Mouse (Mus musculus): ENCODE data around the gene Coq10b. TPM values are rescaled to one million over a fixed set of nuclear protein-coding genes. Genes with fewer than 3 reads are reported as not detected.
A peak's percentile ranks its signal among the peaks of the same experiment; 100 is the strongest.
"Not testable (repeated sequence)": the region's sequence is repeated elsewhere in the genome, so short reads cannot be mapped to it uniquely, and the experiment has no call there.

The Coq10b gene
- polyA plus RNA-seq, 1 experiment from 2014 or later: 17.6 TPM

DNA sequence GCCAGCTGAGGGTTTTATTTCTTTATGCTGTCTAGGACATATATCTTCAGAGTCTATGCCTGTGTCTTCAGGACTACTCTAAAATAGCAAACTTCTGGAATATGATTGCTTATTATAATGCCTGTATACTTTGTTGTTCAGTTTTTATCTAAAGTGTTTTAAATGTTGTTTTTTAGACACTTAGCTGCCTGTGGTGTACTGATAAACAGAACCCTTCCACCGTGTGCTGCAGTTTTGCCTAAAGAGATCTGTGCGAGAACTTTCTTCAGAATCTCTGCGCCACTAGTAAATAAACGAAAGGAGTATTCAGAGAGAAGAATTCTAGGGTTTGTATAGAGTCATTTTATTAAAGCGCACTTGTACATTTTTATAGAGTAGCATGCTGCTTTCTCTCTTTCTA is 8.5 kb downstream of the Coq10b start:
- Histone ChIP-seq H3K4me2 (no peak overlapping the region), H3K36me3 (peaks cover 38% of the 10 kb centered on the region), H3K4me3 (replicated peaks) (no peak overlapping the region), H3K9ac (peak overlapping the region; percentile 1; the same call in 1 of the 2 replicates), H3K27ac (peak overlapping the region; percentile 57), H3K27me3 (no peaks in the 10 kb centered on the region), H3K9me3 (replicated peaks) (no peaks in the 10 kb centered on the region), H3K4me1 (replicated peaks) (peaks cover 53% of the 10 kb centered on the region)
- DNase-seq (no peak), ATAC-seq (ENCODE audit: low read depth) (peak; percentile 53; the same call in 1 of the 2 replicates)
- WGBS (ENCODE audit: insufficient replicate concordance): 49% methylated on average over 5 of the region's 5 CpGs

DNA sequence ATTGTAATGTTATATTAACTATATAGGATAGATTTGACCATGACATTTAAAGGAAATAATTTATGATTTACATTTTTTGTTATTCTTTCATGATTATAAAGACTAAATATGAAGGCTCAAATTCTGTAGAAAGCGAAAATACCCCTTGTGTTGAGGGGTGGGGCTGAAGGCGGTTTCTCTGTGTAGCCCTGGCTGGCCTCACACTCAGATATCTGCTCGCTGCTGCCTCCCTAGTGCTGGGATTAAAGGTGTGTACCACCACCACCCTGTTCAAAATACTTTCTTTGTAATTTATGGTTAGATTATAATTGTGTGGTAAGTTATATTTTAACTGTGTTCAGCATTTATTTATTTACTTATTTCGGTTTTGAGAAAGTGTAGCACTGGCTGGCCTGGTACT is 9.2 kb downstream of the Coq10b start:
- ATAC-seq (ENCODE audit: low read depth): peak; percentile 66; the same call in 1 of the 2 replicates
- WGBS (ENCODE audit: insufficient replicate concordance): 61% methylated on average over 4 of the region's 4 CpGs
- Histone ChIP-seq H3K9ac (no peak overlapping the region), H3K4me1 (replicated peaks) (peaks cover 53% of the 10 kb centered on the region), H3K27me3 (no peaks in the 10 kb centered on the region), H3K9me3 (replicated peaks) (no peaks in the 10 kb centered on the region), H3K4me2 (0 out of 2 replicates have a peak overlapping the region, but pooled peaks have one; percentile 5), H3K36me3 (peaks cover 44% of the 10 kb centered on the region), H3K4me3 (replicated peaks) (no peak overlapping the region), H3K27ac (no peak overlapping the region)
- no peak for DNase-seq

- not testable (repeated sequence) for ATAC-seq (ENCODE audit: low read depth)
These were observed 19.8 kb downstream of the Coq10b start for GRCm38 (mm10) chr1:55072328-55072727.

GRCm38 (mm10) chr1:55074757-55075156 is 22.2 kb downstream of the Coq10b start:
- DNase-seq (no peak), ATAC-seq (ENCODE audit: low read depth) (no peak)
- peak overlapping the region; percentile 78; the same call in 1 of the 2 replicates for H3K27ac ChIP-seq
- peaks cover 54% of the 10 kb centered on the region for H3K36me3 ChIP-seq
- peaks cover 52% of the 10 kb centered on the region for H3K4me1 ChIP-seq (replicated peaks)
- H3K9ac ChIP-seq: no peak overlapping the region
- no peaks in the 10 kb centered on the region for H3K27me3 ChIP-seq
- no peaks in the 10 kb centered on the region for H3K9me3 ChIP-seq (replicated peaks)
- no peak overlapping the region for H3K4me2 ChIP-seq
- no peak overlapping the region for H3K4me3 ChIP-seq (replicated peaks)
- WGBS (ENCODE audit: insufficient replicate concordance): 45% methylated on average over 2 of the region's 2 CpGs

More at GRCm38 (mm10) chr1:55072328-55072727, 19.8 kb downstream of the Coq10b start:
- H3K9me3 ChIP-seq (replicated peaks); H3K9ac ChIP-seq; H3K27me3 ChIP-seq; H3K4me2 ChIP-seq; H3K27ac ChIP-seq; H3K4me3 ChIP-seq (replicated peaks); DNase-seq: not testable (repeated sequence)
- Histone ChIP-seq H3K36me3 (peaks cover 48% of the 10 kb centered on the region), H3K4me1 (replicated peaks) (peaks cover 44% of the 10 kb centered on the region)

GRCm38 (mm10) chr1:55075652-55076394 is 23.3 kb downstream of the Coq10b start:
- ATAC-seq (ENCODE audit: low read depth) (peak; percentile 86), DNase-seq (peak; percentile 60)
- Histone ChIP-seq H3K4me3 (replicated peaks) (no peak overlapping the region), H3K4me2 (peak overlapping the region; percentile 17; the same call in 1 of the 2 replicates), H3K27ac (peak overlapping the region; percentile 78), H3K4me1 (replicated peaks) (peaks cover 53% of the 10 kb centered on the region), H3K36me3 (peaks cover 61% of the 10 kb centered on the region), H3K9ac (no peak overlapping the region), H3K27me3 (no peaks in the 10 kb centered on the region), H3K9me3 (replicated peaks) (no peaks in the 10 kb centered on the region)
- 22% methylated on average over 5 of the region's 5 CpGs for WGBS (ENCODE audit: insufficient replicate concordance)

DNA sequence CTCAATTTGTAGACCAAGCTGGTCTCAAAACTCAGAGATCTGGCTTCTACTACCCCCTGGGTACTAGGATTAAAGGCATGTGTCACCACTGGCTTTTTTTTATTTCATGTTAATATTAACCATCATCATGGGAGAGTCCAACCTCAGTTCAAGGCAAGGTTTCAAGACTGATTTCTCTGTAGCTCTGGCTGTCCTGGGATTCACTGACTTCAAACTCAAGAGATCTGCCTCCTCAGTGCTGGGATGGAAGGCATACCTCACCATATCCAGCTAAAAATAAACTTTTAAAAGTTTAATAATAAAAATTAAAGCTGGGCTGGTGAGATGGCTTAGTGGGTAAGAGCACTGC is 23.8 kb downstream of the Coq10b start:
- Histone ChIP-seq H3K4me2 (no peak overlapping the region), H3K36me3 (peaks cover 62% of the 10 kb centered on the region), H3K4me3 (replicated peaks) (no peak overlapping the region), H3K27ac (peak overlapping the region; percentile 48), H3K9me3 (replicated peaks) (no peaks in the 10 kb centered on the region), H3K9ac (no peak overlapping the region), H3K4me1 (replicated peaks) (peaks cover 52% of the 10 kb centered on the region), H3K27me3 (no peaks in the 10 kb centered on the region)
- ATAC-seq (ENCODE audit: low read depth) (no peak; the same call in 1 of the 2 replicates), DNase-seq (no peak)

- Histone ChIP-seq H3K36me3 (peaks cover 61% of the 10 kb centered on the region), H3K9me3 (replicated peaks) (no peaks in the 10 kb centered on the region), H3K9ac (no peak overlapping the region), H3K4me1 (replicated peaks) (peaks cover 54% of the 10 kb centered on the region), H3K4me2 (no peak overlapping the region), H3K27ac (peak overlapping the region; percentile 56), H3K4me3 (replicated peaks) (no peak overlapping the region), H3K27me3 (no peaks in the 10 kb centered on the region)
- ATAC-seq (ENCODE audit: low read depth) (no peak), DNase-seq (no peak)
- WGBS (ENCODE audit: insufficient replicate concordance): 78% methylated on average over 2 of the region's 2 CpGs
These were observed 24.4 kb downstream of the Coq10b start for GRCm38 (mm10) chr1:55076849-55077516.

- no peak for ATAC-seq (ENCODE audit: low read depth)
- Histone ChIP-seq H3K4me2 (no peak overlapping the region), H3K36me3 (peaks cover 76% of the 10 kb centered on the region), H3K9me3 (replicated peaks) (no peaks in the 10 kb centered on the region), H3K27ac (0 out of 2 replicates have a peak overlapping the region, but pooled peaks have one; percentile 47), H3K9ac (no peak overlapping the region), H3K4me3 (replicated peaks) (no peak overlapping the region), H3K27me3 (no peaks in the 10 kb centered on the region), H3K4me1 (replicated peaks) (peaks cover 59% of the 10 kb centered on the region)
- 82% methylated on average over 4 of the region's 4 CpGs for WGBS (ENCODE audit: insufficient replicate concordance)
- DNase-seq: no peak
These were observed 27.1 kb downstream of the Coq10b start for GRCm38 (mm10) chr1:55079677-55080076.

DNA sequence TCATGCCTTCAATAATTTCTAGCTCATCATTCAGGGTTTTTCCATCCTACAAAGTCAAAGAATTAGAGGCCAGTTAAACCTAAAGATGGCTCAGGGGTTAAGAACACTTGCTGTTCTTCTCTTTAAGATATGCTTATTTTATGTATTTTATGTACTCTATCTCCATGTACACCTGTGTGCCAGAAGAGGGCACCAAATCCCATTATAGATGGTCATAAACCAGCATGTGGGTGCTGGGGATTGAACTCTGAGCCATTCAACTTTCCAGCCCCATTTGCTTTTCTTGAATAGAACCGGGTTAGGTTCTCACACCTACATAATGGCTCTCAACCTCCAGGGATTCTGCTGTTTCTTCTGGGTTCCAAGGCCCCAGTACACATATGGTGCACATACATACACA is 29.5 kb downstream of the Coq10b start:
- peaks cover 86% of the 10 kb centered on the region for H3K36me3 ChIP-seq
- no peak for ATAC-seq (ENCODE audit: low read depth)

GRCm38 (mm10) chr1:55085781-55086366 is 33.3 kb downstream of the Coq10b start:
- no peak for DNase-seq
- H3K4me2 ChIP-seq: peak overlapping the region; percentile 98
- WGBS (ENCODE audit: insufficient replicate concordance): 20% methylated on average over 7 of the region's 7 CpGs
- H3K27me3 ChIP-seq: no peaks in the 10 kb centered on the region
- H3K4me1 ChIP-seq (replicated peaks): peaks cover 70% of the 10 kb centered on the region
- ATAC-seq (ENCODE audit: low read depth): no peak
- H3K36me3 ChIP-seq: peaks cover 62% of the 10 kb centered on the region
- H3K27ac ChIP-seq: peak overlapping the region; percentile 96
- peak overlapping the region; percentile 94 for H3K4me3 ChIP-seq (replicated peaks)
- no peaks in the 10 kb centered on the region for H3K9me3 ChIP-seq (replicated peaks)
- H3K9ac ChIP-seq: peak overlapping the region; percentile 98

More for the DNA sequence above, 29.5 kb downstream of the Coq10b start:
- no peak for DNase-seq
- H3K27ac ChIP-seq: no peak overlapping the region
- H3K4me3 ChIP-seq (replicated peaks): no peak overlapping the region
- H3K9me3 ChIP-seq (replicated peaks): no peaks in the 10 kb centered on the region
- no peak overlapping the region for H3K4me2 ChIP-seq
- no peaks in the 10 kb centered on the region for H3K27me3 ChIP-seq
- 50% methylated on average over 1 of the region's 1 CpGs for WGBS (ENCODE audit: insufficient replicate concordance)
- peaks cover 59% of the 10 kb centered on the region for H3K4me1 ChIP-seq (replicated peaks)
- no peak overlapping the region for H3K9ac ChIP-seq

DNA sequence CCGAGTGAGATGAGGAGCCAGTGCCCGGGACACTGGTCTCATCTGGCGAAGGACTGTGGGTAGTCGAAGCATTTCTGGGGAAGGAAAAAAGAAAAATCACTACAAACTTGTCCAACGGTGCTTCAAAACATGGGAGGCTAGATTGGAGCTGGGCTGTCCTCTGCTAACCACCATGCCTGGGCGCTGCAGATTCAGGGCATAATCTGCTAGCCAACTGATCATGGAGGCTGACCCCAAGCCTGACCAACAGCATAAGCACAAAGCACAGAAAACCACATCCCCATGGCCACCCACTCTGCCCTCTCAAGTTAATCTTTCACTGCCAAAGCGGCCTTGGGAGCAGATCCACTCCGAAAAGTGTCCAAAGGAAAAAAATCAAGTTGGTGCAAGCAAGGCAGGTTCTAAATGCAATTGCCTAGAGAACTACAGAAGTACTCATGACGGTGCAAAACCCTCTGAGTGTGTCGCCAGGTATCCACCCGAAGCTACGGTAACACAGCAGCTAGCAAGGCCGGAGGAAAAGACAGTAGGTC is 34.4 kb downstream of the Coq10b start:
- peak; percentile 8 for ATAC-seq (ENCODE audit: low read depth)
- H3K4me3 ChIP-seq (replicated peaks): peak overlapping the region; percentile 94
- peak overlapping the region; percentile 98 for H3K4me2 ChIP-seq
- 0% methylated on average over 13 of the region's 13 CpGs for WGBS (ENCODE audit: insufficient replicate concordance)
- H3K36me3 ChIP-seq: peaks cover 60% of the 10 kb centered on the region
- H3K27me3 ChIP-seq: no peaks in the 10 kb centered on the region
- peak overlapping the region; percentile 96 for H3K27ac ChIP-seq
- DNase-seq: no peak
- peak overlapping the region; percentile 98 for H3K9ac ChIP-seq
- peaks cover 74% of the 10 kb centered on the region for H3K4me1 ChIP-seq (replicated peaks)
- no peaks in the 10 kb centered on the region for H3K9me3 ChIP-seq (replicated peaks)

Data from liver, embryonic 13.5 days (tissue).